Mouse (Mus musculus) megakaryocyte, embryonic 14.5 days (primary cell): Measurements from ENCODE around the gene Cdrt4.

Experiments used
- FLI1 ChIP-seq: IDR thresholded peaks from 2 replicates; pipeline ENCODE4 v1.6.1; 2012; ENCODE audit warnings: low read length, inconsistent platforms, mixed read lengths
- GATA1 ChIP-seq: IDR thresholded peaks from 3 replicates; pipeline ENCODE4 v1.6.1; 2012; ENCODE audit warnings: mixed read lengths, low read length, inconsistent platforms, borderline replicate concordance

- no peak for TF ChIP-seq GATA1
- TF ChIP-seq FLI1, result no peak
Measured at GRCm38 (mm10) chr11:62978886-62979285, 27.9 kb downstream of the Cdrt4 start.
